Mouse (Mus musculus): Measurements from ENCODE around the gene Tmem82.
"Not testable (repeated sequence)": the region's sequence is repeated elsewhere in the genome, so short reads cannot be mapped to it uniquely, and the experiment has no call there.

Gene Tmem82

DNA sequence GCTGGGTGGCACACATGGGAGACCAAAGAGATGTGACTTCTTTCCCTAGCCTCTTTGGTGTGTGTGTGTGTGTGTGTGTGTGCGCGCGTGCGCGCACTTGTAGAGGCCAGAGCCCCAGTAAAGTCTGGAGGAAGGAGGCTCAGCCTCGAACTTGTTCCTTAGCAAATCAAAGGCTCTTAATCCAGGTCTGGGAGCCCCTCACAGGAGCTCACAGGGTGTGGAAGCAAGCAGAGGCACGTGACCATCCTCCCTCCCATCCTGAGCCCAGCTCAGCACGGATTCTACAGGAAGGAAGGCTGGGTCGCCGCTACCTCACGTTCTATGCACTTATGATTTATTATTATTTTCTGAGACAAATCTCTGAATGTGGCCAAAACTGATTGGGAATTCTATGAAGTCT is 42.0 kb downstream of the Tmem82 start:
- no peak for DNase-seq (ENCODE audit: low spot score in 2 of 2)

DNA sequence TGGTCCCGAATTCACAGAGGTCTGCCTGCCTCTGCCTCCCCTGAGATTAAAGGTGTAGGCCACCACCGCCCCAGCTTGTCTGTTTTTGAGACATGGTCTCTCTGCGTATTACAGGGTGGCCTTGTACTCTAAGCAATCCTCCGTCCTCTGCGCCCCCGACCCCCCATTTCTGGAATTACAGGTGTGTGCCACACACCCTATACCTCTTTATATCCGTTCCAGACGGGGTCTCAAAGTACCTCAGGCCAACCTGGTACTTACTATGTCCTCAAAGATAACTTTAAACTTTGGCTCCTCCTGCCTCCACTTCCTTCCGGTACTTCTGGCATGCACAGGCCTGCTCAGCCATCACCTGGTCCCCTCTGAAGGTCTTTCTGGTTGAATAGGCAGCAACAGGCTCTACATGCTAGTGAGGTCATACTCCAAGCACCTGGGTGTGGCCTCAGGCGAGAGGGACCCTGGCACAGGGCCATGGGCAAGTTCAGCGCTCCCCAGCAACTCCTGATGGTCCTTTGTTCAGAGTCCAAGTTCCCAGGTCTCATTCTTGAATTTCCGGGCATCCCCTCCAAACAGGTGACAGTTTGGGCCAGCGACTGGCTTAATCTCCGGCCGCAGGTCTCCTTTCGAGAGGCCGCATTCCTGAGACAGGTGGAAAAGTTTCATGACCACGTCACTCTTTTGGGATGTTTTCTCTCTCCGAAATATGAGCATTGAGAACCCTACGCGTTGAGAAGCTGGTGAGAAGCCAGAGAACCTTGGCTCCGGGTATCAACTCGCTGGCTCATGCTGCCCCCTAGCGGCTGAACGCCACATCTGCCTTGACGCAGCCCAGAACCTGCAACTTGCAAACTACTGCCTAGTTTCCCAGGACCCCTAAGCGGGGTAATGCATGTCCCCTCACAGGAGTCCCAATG is 43.4 kb downstream of the Tmem82 start:
- DNase-seq (ENCODE audit: low spot score in 2 of 2) = peak; percentile 66 to 69

DNA sequence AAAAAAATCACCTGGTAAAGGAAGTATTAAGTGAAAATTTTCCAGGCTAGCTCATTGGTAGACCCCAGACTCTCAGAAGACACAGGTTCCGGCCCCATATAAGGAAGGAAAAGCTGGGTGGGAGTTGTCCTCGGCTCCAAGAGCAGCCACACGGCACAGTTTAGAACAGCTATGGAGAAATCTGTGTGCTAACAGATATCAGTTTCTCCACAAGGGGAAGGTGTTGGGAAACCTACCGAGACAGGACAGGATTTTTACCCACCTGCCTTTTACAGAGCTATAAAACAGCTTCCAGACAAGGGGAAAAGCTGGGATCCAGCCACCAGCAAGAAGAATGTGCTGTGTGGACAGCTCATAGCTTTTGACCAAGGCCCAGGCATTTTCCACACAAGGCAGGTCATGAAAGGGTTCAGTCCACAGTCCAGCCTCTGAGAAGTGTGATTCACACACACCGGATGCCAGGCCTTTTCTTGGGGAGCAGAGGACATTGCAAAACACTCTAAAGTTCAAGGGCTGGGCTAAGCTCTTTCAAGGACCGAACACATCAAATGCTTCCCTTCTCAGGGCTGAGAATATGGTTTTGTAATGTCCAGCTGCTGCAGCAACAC is 45.0 kb downstream of the Tmem82 start:
- peak in 1 of 2 experiments; percentile 30 for DNase-seq (ENCODE audit: low spot score in 2 of 2)

DNA sequence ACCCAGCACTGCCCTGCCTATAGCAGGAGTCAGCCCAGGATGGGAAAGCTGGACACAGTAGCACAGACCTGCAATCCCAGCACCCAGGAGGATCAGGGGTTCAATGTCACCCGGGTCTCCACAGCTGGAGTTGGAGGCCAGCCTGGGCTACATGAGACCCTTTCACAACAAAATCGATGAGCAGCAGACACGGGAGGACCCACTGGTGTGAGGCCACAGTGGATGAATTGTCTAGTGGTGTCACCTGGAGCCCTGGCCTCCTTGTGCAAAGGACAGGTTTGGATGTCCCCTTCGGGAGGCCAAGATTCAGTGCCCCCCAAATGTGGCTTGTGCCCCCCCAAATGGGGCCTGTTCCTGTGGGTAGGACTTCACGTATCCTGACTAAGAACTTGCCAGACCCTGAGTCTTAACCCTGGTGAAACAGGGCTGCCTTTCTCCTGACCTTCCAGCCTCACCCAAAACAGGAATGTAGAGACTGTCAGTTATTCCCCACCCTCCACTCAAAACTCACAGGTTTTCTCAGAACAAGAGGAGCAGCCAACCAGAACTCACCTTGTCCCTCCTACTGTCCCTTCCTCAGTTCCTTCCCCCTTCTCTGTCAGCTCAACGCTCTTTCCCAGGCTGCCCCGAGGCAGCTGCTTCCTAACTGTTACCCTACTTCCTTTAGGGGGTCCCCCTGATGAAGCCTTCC is 45.6 kb downstream of the Tmem82 start:
- no peak for DNase-seq (ENCODE audit: low spot score in 2 of 2)

DNA sequence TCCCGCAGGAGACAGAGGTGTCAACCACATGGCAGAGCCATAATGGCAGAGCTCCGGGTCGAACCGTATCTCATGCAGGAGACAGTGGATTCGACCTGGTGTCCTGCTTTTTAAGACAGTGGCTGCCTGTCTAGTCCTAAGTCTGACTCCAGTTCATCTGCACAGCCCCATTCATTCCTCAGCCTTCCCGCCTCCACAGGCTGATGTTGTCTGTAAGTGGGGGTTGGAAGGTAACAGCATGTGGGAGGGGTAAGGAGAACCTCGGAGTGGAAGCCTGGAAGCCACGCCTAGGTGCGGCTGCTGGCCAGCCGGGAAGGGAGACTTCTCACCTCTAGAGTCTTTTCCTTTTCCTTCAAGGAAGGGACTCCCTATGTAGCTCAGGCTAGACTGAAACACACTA is 46.5 kb downstream of the Tmem82 start:
- DNase-seq (ENCODE audit: low spot score in 2 of 2) = no peak

DNA sequence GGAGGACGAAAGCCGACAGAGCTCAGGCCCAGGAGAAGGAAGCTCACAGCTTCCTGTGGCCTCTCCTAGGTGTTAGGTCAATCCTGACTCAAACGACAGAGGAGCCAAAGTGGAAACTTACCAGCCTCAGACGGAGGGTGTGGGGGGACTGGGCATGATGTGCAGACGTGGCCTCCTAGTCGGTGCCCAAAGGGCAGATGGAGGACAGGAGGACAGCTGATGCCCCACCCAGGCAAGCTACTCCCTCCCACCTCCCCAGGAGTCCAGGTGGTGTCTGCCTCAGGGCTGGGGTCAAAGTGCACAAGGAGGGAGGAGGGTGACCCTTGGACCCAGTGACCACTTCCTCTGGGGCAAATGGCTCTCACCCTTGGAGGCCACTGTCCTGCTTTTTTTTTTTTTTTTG is 47.1 kb downstream of the Tmem82 start:
- no peak for DNase-seq (ENCODE audit: low spot score in 2 of 2)

DNA sequence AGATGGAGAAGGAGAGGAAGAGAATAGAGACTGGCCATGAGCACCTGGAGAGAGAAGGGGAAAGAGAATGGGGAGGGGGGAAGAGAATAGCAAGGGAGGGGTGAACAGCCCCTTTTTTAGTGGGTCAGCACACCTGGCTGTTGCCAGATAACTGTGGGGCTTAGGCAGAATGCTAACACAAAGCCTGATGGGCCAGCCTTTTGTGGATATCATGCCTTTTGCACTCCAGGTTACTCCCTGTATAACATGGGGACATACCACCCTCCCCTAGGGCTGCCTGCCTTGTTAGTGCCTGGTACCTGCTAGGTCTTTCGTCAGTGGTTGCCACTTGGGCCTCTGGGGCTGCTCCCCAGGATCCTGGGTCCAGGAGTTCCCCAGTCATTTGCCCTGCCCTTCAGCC is 47.6 kb downstream of the Tmem82 start:
- no peak for DNase-seq (ENCODE audit: low spot score in 2 of 2)

DNA sequence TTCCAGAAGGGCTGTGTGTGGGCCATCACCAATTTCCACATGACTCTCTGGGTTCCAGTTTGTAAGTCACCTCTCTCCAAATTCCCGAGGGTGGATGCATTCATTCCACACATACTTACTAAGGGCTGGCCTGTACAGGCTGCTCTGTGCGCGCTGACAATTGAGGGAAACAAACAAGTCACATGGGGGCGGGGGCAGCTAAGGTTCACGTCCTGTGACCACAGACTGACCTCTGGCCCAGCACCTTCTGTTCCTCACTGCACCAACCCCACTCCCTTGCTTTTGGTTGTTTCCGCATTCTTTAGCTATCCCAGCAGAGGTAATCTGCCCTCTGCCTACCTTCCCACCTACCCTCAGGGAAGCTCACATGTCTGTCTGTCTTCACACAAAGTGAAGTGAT is 48.4 kb downstream of the Tmem82 start:
- no peak for DNase-seq (ENCODE audit: low spot score in 2 of 2)

DNA sequence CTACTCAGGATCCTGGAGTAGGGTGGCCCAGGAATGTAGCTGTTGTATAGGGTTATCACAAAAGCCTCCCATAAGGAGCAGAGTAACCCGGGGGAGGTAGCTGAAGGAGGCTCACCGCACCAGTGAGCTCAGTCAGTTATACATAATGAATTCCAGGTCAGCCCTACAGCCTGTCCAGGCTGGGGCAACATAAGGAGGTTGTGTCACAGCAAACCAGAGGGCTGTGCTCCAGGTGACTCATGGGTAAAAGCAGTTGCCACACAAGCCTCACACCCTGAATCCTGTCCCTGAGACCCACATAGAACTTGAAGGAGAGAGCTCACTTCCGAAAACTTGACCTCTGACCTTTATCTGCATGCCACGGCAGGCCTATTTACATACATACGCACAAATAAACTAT is 49.5 kb downstream of the Tmem82 start:
- DNase-seq (ENCODE audit: low spot score in 2 of 2) = no peak

DNA sequence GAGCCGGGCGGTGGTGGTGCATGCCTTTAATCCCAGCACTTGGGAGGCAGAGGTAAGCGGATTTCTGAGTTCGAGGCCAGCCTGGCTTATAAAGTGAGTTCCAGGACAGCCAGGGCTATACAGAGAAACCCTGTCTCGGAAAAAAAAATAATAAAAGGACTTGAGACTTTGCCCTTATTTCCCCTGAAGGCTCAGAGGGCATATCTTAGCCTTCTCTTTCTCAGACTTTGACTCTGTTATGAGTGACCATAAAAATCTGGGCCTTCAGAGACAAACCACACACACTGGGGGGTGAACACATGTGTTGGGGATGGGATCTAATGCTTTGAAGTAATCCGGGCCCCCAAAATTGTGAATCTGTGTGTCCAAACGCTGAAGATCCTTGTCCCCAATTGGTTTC is 51.3 kb downstream of the Tmem82 start:
- not testable (repeated sequence) for DNase-seq (ENCODE audit: low spot score in 2 of 2)

DNA sequence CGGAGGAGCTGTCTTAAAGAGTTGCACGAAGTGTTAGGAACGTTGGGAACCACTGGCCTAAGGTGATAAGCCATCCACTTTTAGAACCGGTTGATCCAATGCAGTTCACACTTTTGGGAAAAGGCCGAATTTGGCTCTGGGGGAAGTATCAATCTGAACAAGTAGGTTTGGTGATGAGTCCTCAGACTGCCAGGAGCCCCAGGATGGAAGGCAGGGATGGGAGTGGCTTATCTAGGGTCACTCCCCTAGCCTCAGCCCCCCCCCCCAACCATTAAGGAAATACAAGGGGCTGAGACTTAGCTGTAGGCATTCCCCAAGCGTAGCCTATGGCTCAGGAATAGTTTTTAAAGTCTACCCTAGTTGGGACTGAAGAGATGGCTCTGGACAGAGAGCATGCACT is 52.2 kb downstream of the Tmem82 start:
- no peak for DNase-seq (ENCODE audit: low spot score in 2 of 2)

DNA sequence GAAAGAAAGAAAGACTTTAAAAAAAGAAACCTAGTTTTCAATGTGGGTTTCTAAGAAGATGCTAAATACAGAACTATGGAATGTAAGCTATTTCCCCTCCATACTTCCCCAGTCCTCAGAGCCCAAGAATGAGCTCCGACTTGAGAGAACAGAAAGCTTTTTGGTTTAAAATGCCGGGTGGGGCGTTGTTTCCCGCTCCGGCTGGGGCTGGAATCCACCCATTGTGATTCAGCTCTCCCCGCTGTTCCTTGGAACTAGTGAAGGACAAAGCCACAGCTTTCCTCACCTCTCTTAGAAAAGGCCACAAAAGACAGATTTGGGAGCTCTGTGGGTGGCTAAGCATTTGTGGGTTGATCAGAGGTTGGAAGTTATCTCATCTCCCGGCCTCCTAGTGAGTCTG is 53.1 kb downstream of the Tmem82 start:
- no peak for DNase-seq (ENCODE audit: low spot score in 2 of 2)

DNA sequence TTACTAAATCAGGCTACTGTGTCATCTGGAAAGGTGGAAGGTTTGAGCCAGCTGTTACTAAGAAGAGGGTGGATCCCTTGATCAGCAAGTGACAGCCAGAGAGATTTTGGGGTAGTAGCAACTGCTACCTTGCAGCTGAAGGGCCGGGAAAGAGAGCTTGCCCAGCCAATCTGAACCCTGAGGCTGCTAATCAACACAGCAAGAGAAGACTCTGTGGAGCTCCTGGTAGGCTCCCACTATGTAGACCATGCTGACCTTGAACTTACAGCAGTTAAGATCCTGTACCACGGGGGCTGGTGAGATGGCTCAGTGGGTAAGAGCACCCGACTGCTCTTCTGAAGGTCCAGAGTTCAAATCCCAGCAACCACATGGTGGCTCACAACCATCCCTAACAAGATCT is 53.8 kb downstream of the Tmem82 start:
- no peak for DNase-seq (ENCODE audit: low spot score in 2 of 2)

DNA sequence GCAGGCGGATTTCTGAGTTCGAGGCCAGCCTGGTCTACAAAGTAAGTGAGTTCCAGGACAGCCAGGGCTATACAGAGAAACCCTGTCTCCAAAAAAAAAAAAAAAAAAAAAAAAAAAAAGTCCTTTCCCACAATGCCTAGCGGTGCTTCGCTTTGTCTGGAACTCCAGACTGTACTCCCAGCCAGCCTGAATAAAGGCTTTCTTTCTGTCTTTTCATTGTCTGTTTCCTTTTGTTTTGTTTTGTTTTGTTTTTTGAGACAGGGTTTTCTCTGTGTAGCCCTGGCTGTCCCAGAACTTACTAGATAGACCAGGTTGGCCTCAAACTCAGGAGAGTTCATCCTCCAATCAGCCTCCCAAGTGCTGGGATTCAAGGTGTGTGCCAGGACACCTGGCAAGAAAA is 54.2 kb downstream of the Tmem82 start:
- DNase-seq (ENCODE audit: low spot score in 2 of 2) = no peak
